Mouse (Mus musculus) ES-Bruce4 (cell line): ENCODE measurements around the gene Hs3st4.

Experiments used
- CTCF ChIP-seq: IDR thresholded peaks from one replicate; pipeline ENCODE4 v1.8.1; 2011; ENCODE audit warnings: low read depth, low read length
- EP300 ChIP-seq: IDR thresholded peaks from 2 replicates; pipeline ENCODE4 v1.6.1; 2011; ENCODE audit warnings: low read depth, low read length; ENCODE audit not compliant: insufficient read depth
- POLR2A ChIP-seq: IDR thresholded peaks from one replicate; pipeline ENCODE4 v1.8.1; 2011; ENCODE audit warnings: low read length; ENCODE audit not compliant: insufficient read depth

DNA sequence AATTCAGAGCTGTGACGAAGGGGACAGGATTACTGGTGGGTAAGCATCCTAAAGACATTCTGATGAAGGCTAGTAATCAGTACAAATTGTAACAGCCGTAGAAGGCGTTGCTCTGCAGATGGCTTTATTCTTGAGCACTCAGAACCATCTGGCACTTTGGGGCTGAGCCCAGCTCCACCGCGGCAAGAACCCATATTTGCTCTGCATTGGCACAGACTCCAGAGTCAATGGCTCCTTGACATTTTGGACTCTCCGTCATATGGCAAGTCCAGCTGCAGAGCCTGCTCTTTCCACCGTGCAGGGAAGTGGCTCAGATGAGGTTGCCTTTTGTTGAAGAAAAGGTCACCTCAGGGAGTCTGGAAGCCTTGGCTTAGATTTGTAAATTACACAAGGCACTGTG lies 148.6 kb downstream of the Hs3st4 start:
- TF ChIP-seq CTCF (no peak), POLR2A (no peak), EP300 (no peak)
